In genomic region chr3:105043746-105044145, GRCm38 (mm10) we compare ENCODE assay signal across 35 mouse cellular contexts. TPM values are rescaled to one million over a fixed set of nuclear protein-coding genes. Genes with fewer than 3 reads are reported as not detected.
DNase-seq lines count a peak whose midpoint lies in the region; ATAC-seq and TF ChIP-seq lines count a peak whose summit lies in the region.
"Had no signal": no experiment of that assay in that cellular context is flagged by ENCODE, and none has a peak within 500 bp of the region (broad histone marks: within the 10 kb centered on the region; RNA-seq: fewer than 3 reads in every experiment).

No protein-coding gene starts in this region.

- no peaks in the 10 kb centered on the region for H3K27me3 ChIP-seq in heart, embryonic 13.5 days (replicated peaks)
- no peaks in the 10 kb centered on the region for H3K27me3 ChIP-seq in lung, postnatal 0 days (replicated peaks; ENCODE audit: insufficient read depth, low read length)
- H3K27me3 ChIP-seq in ES-Bruce4 (ENCODE audit: control insufficient read depth, insufficient read depth, low read length, poor library complexity, severe bottlenecking), result no peaks in the 10 kb centered on the region
- no peaks in the 10 kb centered on the region for H3K27me3 ChIP-seq in stomach, postnatal 0 days (ENCODE audit: control insufficient read depth, insufficient read depth, low read length)
- H3K27me3 ChIP-seq: forebrain, embryonic 12.5 days; heart, embryonic 15.5 days; hindbrain, embryonic 12.5 days; kidney, embryonic 15.5 days; midbrain, embryonic 13.5 days; Patski had no signal

- TF ChIP-seq EP300 in lung, postnatal 0 days (IDR thresholded peaks at IDR 0.05), result no peak
- no peak for TF ChIP-seq EP300 in ES-Bruce4 (IDR thresholded peaks at IDR 0.05; ENCODE audit: insufficient read depth, low read depth, low read length)
- TF ChIP-seq EP300 in stomach, postnatal 0 days (optimal IDR thresholded peaks at IDR 0.05), result no peak

- TF ChIP-seq CTCF in lung, postnatal 0 days (IDR thresholded peaks at IDR 0.05), result peak; percentile 18; the same call in 1 of the 2 replicates
- TF ChIP-seq CTCF in lung, adult 2 months (IDR thresholded peaks at IDR 0.05; ENCODE audit: insufficient read depth, low read length), result no peak
- TF ChIP-seq CTCF in ES-Bruce4 (IDR thresholded peaks at IDR 0.05; ENCODE audit: low read depth, low read length), result peak; percentile 8
- peak; percentile 30; the same call in 1 of the 2 replicates for TF ChIP-seq CTCF in stomach, postnatal 0 days (IDR thresholded peaks at IDR 0.05; ENCODE audit: low read depth)

- H3K4me2 ChIP-seq in heart, embryonic 13.5 days, result no peak overlapping the region
- no peak overlapping the region for H3K4me2 ChIP-seq in lung, postnatal 0 days (replicated peaks; ENCODE audit: low read depth, low read length)
- no peak overlapping the region for H3K4me2 ChIP-seq in stomach, postnatal 0 days (replicated peaks; ENCODE audit: low read depth)
- H3K4me2 ChIP-seq: forebrain, embryonic 12.5 days; heart, embryonic 15.5 days; hindbrain, embryonic 12.5 days; kidney, embryonic 15.5 days; lung, embryonic 14.5 days; midbrain, embryonic 13.5 days had no signal

- WGBS in heart, embryonic 13.5 days, result 84% methylated on average over 5 of the region's 5 CpGs
- 78% methylated on average over 5 of the region's 5 CpGs for WGBS in lung, postnatal 0 days
- WGBS in lung, adult 2 months, result 51% methylated on average over 5 of the region's 5 CpGs
- WGBS in stomach, postnatal 0 days, result 80% methylated on average over 5 of the region's 5 CpGs

- no peak for DNase-seq in heart, adult 11 months
- DNase-seq in lung, postnatal 0 days (ENCODE audit: low spot score), result no peak
- DNase-seq in lung, adult 2 months, result no peak
- DNase-seq in stomach, postnatal 0 days (ENCODE audit: low spot score), result no peak
- DNase-seq in cerebellum, adult 18-20 months, result no peak
- DNase-seq: adrenal gland, postnatal 25 days; B cell, adult 2 months; cerebellum, adult 2 months; cerebellum, postnatal 14 days; gastrocnemius, postnatal 25 days; heart, adult 18-20 months; kidney, adult 18-20 months; kidney, postnatal 25 days; layer of hippocampus, postnatal 36 days; liver; lung, embryonic 14.5 days; right cerebral cortex, postnatal 25 days; thymus, adult 18-20 months; thymus, postnatal 25 days had no signal

- no peak overlapping the region for H3K4me3 ChIP-seq in heart, embryonic 13.5 days
- H3K4me3 ChIP-seq in lung, postnatal 0 days (ENCODE audit: low read depth, low read length), result no peak overlapping the region
- no peak overlapping the region for H3K4me3 ChIP-seq in lung, adult 2 months (replicated peaks; ENCODE audit: extremely low read depth, low read depth, low read length)
- H3K4me3 ChIP-seq in ES-Bruce4 (ENCODE audit: low read depth, low read length), result no peak overlapping the region
- H3K4me3 ChIP-seq in stomach, postnatal 0 days (ENCODE audit: low read depth, low read length), result no peak overlapping the region
- H3K4me3 ChIP-seq: erythroblast, embryonic 14.5 days; forebrain, embryonic 12.5 days; heart, embryonic 15.5 days; hindbrain, embryonic 12.5 days; kidney, embryonic 15.5 days; midbrain, embryonic 13.5 days had no signal

- H3K36me3 ChIP-seq in heart, embryonic 13.5 days, result peaks cover 3% of the 10 kb centered on the region
- no peaks in the 10 kb centered on the region for H3K36me3 ChIP-seq in lung, postnatal 0 days (ENCODE audit: insufficient read depth, low read length)
- no peaks in the 10 kb centered on the region for H3K36me3 ChIP-seq in ES-Bruce4 (ENCODE audit: control insufficient read depth, insufficient read depth, low read length, poor library complexity, severe bottlenecking)
- H3K36me3 ChIP-seq in stomach, postnatal 0 days (ENCODE audit: control insufficient read depth, insufficient read depth, low read length), result no peaks in the 10 kb centered on the region
- H3K36me3 ChIP-seq: forebrain, embryonic 12.5 days; heart, embryonic 15.5 days had no signal

- no peaks in the 10 kb centered on the region for H3K9me3 ChIP-seq in heart, embryonic 13.5 days
- H3K9me3 ChIP-seq in lung, postnatal 0 days (ENCODE audit: low read length), result no peaks in the 10 kb centered on the region
- no peaks in the 10 kb centered on the region for H3K9me3 ChIP-seq in ES-Bruce4 (replicated peaks; ENCODE audit: control insufficient read depth, insufficient read depth, low read length, poor library complexity, severe bottlenecking)
- H3K9me3 ChIP-seq in stomach, postnatal 0 days (ENCODE audit: control insufficient read depth, low read length), result no peaks in the 10 kb centered on the region
- H3K9me3 ChIP-seq: forebrain, embryonic 12.5 days; heart, embryonic 15.5 days; hindbrain, embryonic 12.5 days; kidney, embryonic 15.5 days; midbrain, embryonic 13.5 days had no signal

- H3K4me1 ChIP-seq in heart, embryonic 13.5 days, result peaks cover 94% of the 10 kb centered on the region
- H3K4me1 ChIP-seq in lung, postnatal 0 days (ENCODE audit: insufficient read depth, low read depth, low read length), result peaks cover 41% of the 10 kb centered on the region; the same call in 1 of the 2 replicates
- H3K4me1 ChIP-seq in lung, adult 2 months (ENCODE audit: control insufficient read depth, insufficient read depth, low read length), result peaks cover 45% of the 10 kb centered on the region
- peaks cover 2% of the 10 kb centered on the region for H3K4me1 ChIP-seq in ES-Bruce4 (ENCODE audit: control insufficient read depth, insufficient read depth, low read length)
- no peaks in the 10 kb centered on the region for H3K4me1 ChIP-seq in stomach, postnatal 0 days (replicated peaks; ENCODE audit: control insufficient read depth, insufficient read depth)

- H3K27ac ChIP-seq in heart, embryonic 13.5 days (replicated peaks), result peak overlapping the region; percentile 9; the same call in 1 of the 2 replicates
- H3K27ac ChIP-seq in lung, postnatal 0 days (ENCODE audit: low read length), result no peak overlapping the region
- H3K27ac ChIP-seq in ES-Bruce4 (ENCODE audit: insufficient read depth, low read length), result no peak overlapping the region
- no peak overlapping the region for H3K27ac ChIP-seq in stomach, postnatal 0 days (replicated peaks)
- H3K27ac ChIP-seq: forebrain, embryonic 12.5 days; heart, embryonic 15.5 days; hindbrain, embryonic 12.5 days; kidney, embryonic 15.5 days; liver, embryonic 14.5 days; midbrain, embryonic 13.5 days had no signal

- ATAC-seq in heart, embryonic 13.5 days (ENCODE audit: extremely low read depth, insufficient number of reproducible peaks, low FRiP score, low TSS enrichment), result no peak
- no peak for ATAC-seq in lung, postnatal 0 days
- ATAC-seq in stomach, postnatal 0 days (ENCODE audit: low FRiP score, low TSS enrichment), result no peak
- ATAC-seq: midbrain, embryonic 13.5 days; Patski had no signal

- no peak for TF ChIP-seq POLR2A in lung, adult 2 months (IDR thresholded peaks at IDR 0.05; ENCODE audit: borderline replicate concordance, extremely low read depth, low read depth, low read length)
- TF ChIP-seq POLR2A in ES-Bruce4 (IDR thresholded peaks at IDR 0.05; ENCODE audit: insufficient read depth, low read length), result no peak

- peak overlapping the region; percentile 5; the same call in 1 of the 2 replicates for H3K9ac ChIP-seq in heart, embryonic 13.5 days
- H3K9ac ChIP-seq in lung, postnatal 0 days (replicated peaks; ENCODE audit: low read depth), result no peak overlapping the region
- H3K9ac ChIP-seq in ES-Bruce4 (ENCODE audit: low read depth, poor library complexity, severe bottlenecking), result no peak overlapping the region
- H3K9ac ChIP-seq in stomach, postnatal 0 days (ENCODE audit: low read length), result no peak overlapping the region
- H3K9ac ChIP-seq: forebrain, embryonic 12.5 days; heart, embryonic 15.5 days; hindbrain, embryonic 12.5 days; kidney, embryonic 15.5 days; liver, embryonic 14.5 days; lung, embryonic 14.5 days; midbrain, embryonic 13.5 days had no signal

RNA-seq across cellular contexts. Expression of gene Cttnbp2nl, which starts 9.2 kb away (rescaled TPM):
- 24.1 and 26.8 TPM in 2 replicates for polyA plus RNA-seq in heart, embryonic 13.5 days (2015; fragmentation: Nextera tagmentation; extraction: Ambion mirVana)
- 70.4 and 82.1 TPM in 2 replicates for polyA plus RNA-seq in lung, postnatal 0 days (2015; fragmentation: Nextera tagmentation; extraction: Ambion mirVana)
- 18.5 and 21.6 TPM in 2 replicates for polyA plus RNA-seq in lung, adult 2 months (2012; rRNA removed)
- polyA plus RNA-seq in ES-Bruce4 (2011; ENCODE audit: insufficient read depth, insufficient read length, low read depth, missing spikeins), result 46.2 and 50.0 TPM in 2 replicates
- polyA plus RNA-seq in stomach, postnatal 0 days (2015; fragmentation: Nextera tagmentation; extraction: Ambion mirVana), result 15.5 and 17.5 TPM in 2 replicates

RNA-seq across cellular contexts. Expression of gene 4930564D02Rik, which starts 22.9 kb away (rescaled TPM):
- polyA plus RNA-seq in heart, embryonic 13.5 days (2015; fragmentation: Nextera tagmentation; extraction: Ambion mirVana), result not detected in 2 replicates
- polyA plus RNA-seq in lung, postnatal 0 days (2015; fragmentation: Nextera tagmentation; extraction: Ambion mirVana), result not detected in 2 replicates
- polyA plus RNA-seq in lung, adult 2 months (2012; rRNA removed), result not detected in 2 replicates
- polyA plus RNA-seq in ES-Bruce4 (2011; ENCODE audit: insufficient read depth, insufficient read length, low read depth, missing spikeins), result not detected in 2 replicates
- polyA plus RNA-seq in stomach, postnatal 0 days (2015; fragmentation: Nextera tagmentation; extraction: Ambion mirVana), result not detected in 2 replicates
- polyA plus RNA-seq: brain, embryonic 14.5 days; cerebellum, adult 2 months; cortical plate, adult 2 months; embryonic facial prominence, embryonic 14.5 days; erythroblast, embryonic 14.5 days; forebrain, embryonic 12.5 days; heart, embryonic 15.5 days; hindbrain, embryonic 12.5 days; kidney, embryonic 15.5 days; limb, embryonic 11.5 days; liver, embryonic 14.5 days; lung, embryonic 14.5 days; midbrain, embryonic 13.5 days; neural tube, embryonic 11.5 days; Patski; stomach, embryonic 16.5 days had no signal
